Mouse (Mus musculus) lung, postnatal 4 days (tissue): ENCODE data around the gene Shisal1.

Source experiments
- DNase-seq, 2 experiments: peaks; one replicate each; pipeline ENCODE4 v3.0.0; 2021

Shisal1 gene

GRCm38 (mm10) chr15:84372801-84373200, 74.1 kb downstream of the Shisal1 start:
- DNase-seq: no peak

- DNase-seq: no peak
These were observed 79.5 kb downstream of the Shisal1 start for GRCm38 (mm10) chr15:84367402-84367801.

- DNase-seq: no peak
These were observed 80.3 kb downstream of the Shisal1 start for GRCm38 (mm10) chr15:84366574-84366989.

GRCm38 (mm10) chr15:84365675-84366381, 81.1 kb downstream of the Shisal1 start:
- no peak for DNase-seq

- no peak for DNase-seq
These were observed 82.2 kb downstream of the Shisal1 start for GRCm38 (mm10) chr15:84364746-84365145.

- no peak for DNase-seq
These were observed 91.8 kb downstream of the Shisal1 start for GRCm38 (mm10) chr15:84355081-84355480.

GRCm38 (mm10) chr15:84351915-84352844, 94.7 kb downstream of the Shisal1 start:
- DNase-seq: peak; percentile 30 to 60

- no peak for DNase-seq
These were observed 95.6 kb downstream of the Shisal1 start for GRCm38 (mm10) chr15:84351342-84351741.

GRCm38 (mm10) chr15:84349915-84350738, 96.8 kb downstream of the Shisal1 start:
- no peak for DNase-seq

- DNase-seq: no peak
These were observed 98.1 kb downstream of the Shisal1 start for GRCm38 (mm10) chr15:84348769-84349168.

GRCm38 (mm10) chr15:84340926-84341325, 106.0 kb downstream of the Shisal1 start:
- DNase-seq: no peak

GRCm38 (mm10) chr15:84337599-84337998, 109.3 kb downstream of the Shisal1 start:
- DNase-seq: no peak

- DNase-seq: no peak
These were observed 110.5 kb downstream of the Shisal1 start for GRCm38 (mm10) chr15:84336281-84336817.

GRCm38 (mm10) chr15:84331066-84331612, 115.8 kb downstream of the Shisal1 start:
- no peak for DNase-seq

GRCm38 (mm10) chr15:84329940-84330339, 117.0 kb downstream of the Shisal1 start:
- DNase-seq: no peak
